Mouse (Mus musculus) ES-E14 (cell line): Measurements from ENCODE around the gene Xrcc5. TPM values are rescaled to one million over a fixed set of nuclear protein-coding genes. Genes with fewer than 3 reads are reported as not detected.

Experiments
- DNase-seq: peaks from one replicate; pipeline ENCODE4 v3.0.0-alpha.2; 2013; ENCODE audit warnings: low read depth, low spot score
- H3K27ac ChIP-seq: 2 replicates; pipeline ENCODE4 v1.5.1; 2012; ENCODE audit warnings: low read depth, mild to moderate bottlenecking, low read length, moderate library complexity, mixed read lengths; ENCODE audit not compliant: poor library complexity, insufficient read depth, severe bottlenecking
- H3K36me3 ChIP-seq: 2 replicates; pipeline ENCODE4 v1.6.1; 2012; ENCODE audit warnings: mild to moderate bottlenecking, low read length, moderate library complexity, mixed read lengths; ENCODE audit not compliant: control insufficient read depth, poor library complexity, insufficient read depth, severe bottlenecking
- H3K4me1 ChIP-seq, 2 experiments: fragments of 150-350 bp in 1 of 2; sonication (generic) in 1 of 2; 2 replicates each; pipeline ENCODE4 v1.6.1; 2012; ENCODE audit warnings: low read length in 2 of 2, mild to moderate bottlenecking in 1 of 2, mixed read lengths in 1 of 2; ENCODE audit not compliant: control insufficient read depth in 2 of 2, insufficient read depth in 2 of 2, poor library complexity in 1 of 2
- H3K4me3 ChIP-seq, 2 experiments: fragments of 150-350 bp in 1 of 2; sonication (generic) in 1 of 2; 2 replicates each; pipeline ENCODE4 v1.5.1; 2012; ENCODE audit warnings: low read length in 2 of 2, low read depth in 1 of 2, mild to moderate bottlenecking in 1 of 2, mixed read lengths in 1 of 2; ENCODE audit not compliant: insufficient read depth in 1 of 2, poor library complexity in 1 of 2, severe bottlenecking in 1 of 2
- H3K9ac ChIP-seq: 2 replicates; pipeline ENCODE4 v1.6.1; 2012; ENCODE audit warnings: low read depth, mild to moderate bottlenecking, low read length, mixed read lengths; ENCODE audit not compliant: poor library complexity, insufficient read depth, severe bottlenecking
- H3K9me3 ChIP-seq: fragments of 150-350 bp; sonication (generic); 2 replicates; pipeline ENCODE4 v1.6.1; 2012; ENCODE audit warnings: low read depth, mild to moderate bottlenecking, low read length; ENCODE audit not compliant: control insufficient read depth, insufficient read depth
- CHD2 ChIP-seq: IDR thresholded peaks from 2 replicates; pipeline ENCODE4 v1.6.1; 2014; ENCODE audit warnings: mild to moderate bottlenecking, low read depth, low read length, inconsistent platforms
- HCFC1 ChIP-seq: IDR thresholded peaks from 2 replicates; pipeline ENCODE4 v1.6.1; 2012; ENCODE audit warnings: low read length, inconsistent platforms, borderline replicate concordance; ENCODE audit not compliant: insufficient read depth
- MAFK ChIP-seq: IDR thresholded peaks from 2 replicates; pipeline ENCODE4 v1.6.1; 2014; ENCODE audit warnings: mild to moderate bottlenecking, low read depth, low read length, inconsistent platforms; ENCODE audit not compliant: insufficient read depth
- ZC3H11A ChIP-seq: IDR thresholded peaks from 2 replicates; pipeline ENCODE4 v1.6.1; 2012; ENCODE audit warnings: low read depth, mild to moderate bottlenecking, inconsistent platforms, low read length, borderline replicate concordance
- ZNF384 ChIP-seq: IDR thresholded peaks from 2 replicates; pipeline ENCODE4 v1.6.1; 2012; ENCODE audit warnings: low read depth, low read length, inconsistent platforms
- in situ Hi-C, 2 experiments: fragments of 600-800 bp; cut with MboI; formaldehyde crosslinking; loops; one replicate each; pipeline ENCODE4 v1.15.1; 2025; ENCODE audit warnings: low sequenced_read_pairs in 2 of 2, inconsistent platforms in 1 of 2; ENCODE audit not compliant: unreplicated experiment in 2 of 2
- total RNA-seq: library from RNA; depleted of rRNA; stranded (reverse); fragments of 300-350 nt; gene quantifications from 2 replicates; pipeline ENCODE4 v1.2.3, GENCODE M21; 2012

Xrcc5 gene
- total RNA-seq, 1 experiment = 72.0 TPM

DNA sequence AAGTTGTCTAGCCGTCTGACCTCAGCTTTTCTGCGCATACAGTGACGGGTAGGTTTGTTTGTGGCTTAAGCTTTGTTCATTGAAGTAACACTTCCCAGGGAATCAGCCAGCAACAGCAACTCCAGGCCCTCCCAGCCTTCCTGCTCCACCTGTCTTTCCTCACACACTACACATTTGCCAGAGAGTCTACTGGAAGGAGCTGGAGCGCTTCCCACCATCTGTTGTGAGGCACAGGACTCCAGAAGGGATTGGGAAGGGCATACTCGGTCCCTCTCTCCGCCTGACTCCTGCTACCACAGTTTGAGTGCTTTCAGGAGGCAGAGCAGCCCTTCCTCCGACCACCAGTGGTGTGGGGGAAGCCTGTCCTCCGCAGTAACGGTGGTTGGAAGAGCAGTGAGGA, 93.4 kb downstream of the Xrcc5 start:
- Histone ChIP-seq H3K36me3 (peaks cover 9% of the 10 kb centered on the region; the same call in 1 of the 2 replicates), H3K4me3 (no peak overlapping the region), H3K27ac (no peak overlapping the region; the same call in 1 of the 2 replicates), H3K9ac (no peak overlapping the region), H3K9me3 (no peaks in the 10 kb centered on the region), H3K4me1 (no peaks in the 10 kb centered on the region)
- in situ Hi-C loops = no loop called here
- DNase-seq = no peak
- no peak for TF ChIP-seq CHD2
- no peak for TF ChIP-seq HCFC1
- no peak for TF ChIP-seq ZNF384
- no peak for TF ChIP-seq MAFK

DNA sequence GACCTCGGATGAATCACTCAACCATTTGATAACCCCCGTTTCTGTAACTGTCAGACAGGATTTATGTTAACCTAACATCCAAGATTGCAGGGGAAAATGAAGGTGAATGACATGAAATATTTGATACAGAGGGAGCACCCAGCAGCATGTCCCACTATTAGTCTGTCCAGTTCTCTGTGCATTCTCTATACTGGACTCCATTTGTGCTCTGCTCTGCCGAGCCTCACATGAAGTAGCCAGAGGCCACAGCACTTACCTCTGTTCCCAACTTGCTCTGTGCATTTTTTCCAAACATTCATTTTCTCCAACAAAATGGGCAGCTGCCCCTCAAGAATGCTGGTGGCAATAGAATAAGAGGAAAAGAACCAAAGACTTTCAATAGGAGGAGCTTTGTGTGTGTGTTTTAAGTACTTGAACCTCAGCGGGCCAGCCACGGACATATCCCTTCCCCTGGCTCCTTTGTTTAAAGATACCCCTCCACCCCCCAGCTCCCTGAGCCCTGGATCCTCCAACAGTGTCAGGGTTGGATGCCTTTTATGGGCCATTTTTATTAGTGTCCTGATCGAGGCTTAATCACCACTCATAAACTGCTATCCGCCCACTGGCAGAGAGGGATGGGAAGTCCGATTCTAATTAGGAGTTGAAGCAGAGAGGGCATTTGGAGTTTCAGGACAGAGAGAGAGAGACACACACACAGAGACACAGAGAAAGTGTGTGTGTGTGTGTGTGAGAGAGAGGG, 94.3 kb downstream of the Xrcc5 start:
- Histone ChIP-seq H3K36me3 (peaks cover 4% of the 10 kb centered on the region; the same call in 1 of the 2 replicates), H3K4me3 (no peak overlapping the region), H3K9me3 (no peaks in the 10 kb centered on the region), H3K27ac (no peak overlapping the region), H3K9ac (no peak overlapping the region), H3K4me1 (no peaks in the 10 kb centered on the region)
- in situ Hi-C loops = no loop called here
- no peak for DNase-seq
- TF ChIP-seq CHD2 (no peak), ZC3H11A (no peak), MAFK (no peak), HCFC1 (no peak), ZNF384 (no peak)

DNA sequence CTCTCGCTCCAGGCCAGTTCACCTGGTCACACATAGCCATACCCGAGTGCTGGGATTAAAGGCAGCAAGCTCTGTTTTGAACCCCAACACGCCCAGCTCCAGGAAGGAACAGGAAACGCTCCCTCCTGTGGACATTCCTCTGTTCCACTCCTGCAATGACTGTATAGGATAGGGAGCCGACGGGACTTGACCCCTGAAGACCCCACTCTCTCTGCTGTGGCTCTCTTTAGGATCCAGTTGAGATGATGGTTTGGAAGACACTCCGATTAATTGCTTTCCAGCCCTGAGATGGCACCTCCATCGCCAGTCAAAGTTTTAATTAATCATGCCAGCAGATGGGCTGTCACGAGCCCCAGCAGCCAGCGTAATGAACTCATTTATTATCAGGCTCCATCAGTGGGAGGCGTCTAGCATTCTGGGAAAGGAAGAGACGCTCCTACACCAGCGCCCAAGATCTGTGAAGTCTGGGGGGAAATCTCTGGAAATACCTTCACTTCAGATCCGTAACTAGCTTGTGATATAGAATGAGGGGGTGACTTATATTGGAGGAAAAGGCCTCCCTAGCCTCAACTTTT, 99.4 kb downstream of the Xrcc5 start:
- in situ Hi-C loops = no loop called here
- no peak for DNase-seq
- TF ChIP-seq ZNF384 (no peak), HCFC1 (no peak), ZC3H11A (no peak), CHD2 (no peak), MAFK (no peak)
- Histone ChIP-seq H3K27ac (no peak overlapping the region), H3K4me1 (no peaks in the 10 kb centered on the region), H3K9ac (no peak overlapping the region), H3K36me3 (no peaks in the 10 kb centered on the region), H3K9me3 (no peaks in the 10 kb centered on the region), H3K4me3 (no peak overlapping the region)

DNA sequence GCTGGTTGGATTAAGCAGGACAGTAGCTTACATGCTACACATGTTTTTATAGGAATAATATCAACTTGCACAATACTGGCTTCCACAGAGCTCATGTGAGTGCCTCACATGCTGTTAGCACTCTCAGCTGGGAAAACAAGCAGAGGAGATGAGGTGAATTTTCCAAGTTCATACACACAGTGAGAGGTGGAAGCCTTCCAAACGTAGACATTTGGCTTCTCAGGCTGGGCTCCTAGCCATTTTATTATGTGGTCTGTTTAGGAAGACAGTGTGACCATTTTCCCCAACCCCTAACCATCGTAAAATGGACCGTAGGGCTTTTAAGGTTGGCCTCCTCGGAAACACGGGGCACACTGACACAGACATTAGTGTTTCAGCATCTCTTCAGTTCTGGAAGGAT, 102.7 kb downstream of the Xrcc5 start:
- no peak overlapping the region for H3K9ac ChIP-seq
- no peak overlapping the region for H3K27ac ChIP-seq
- TF ChIP-seq CHD2 (no peak), ZNF384 (no peak), HCFC1 (no peak), MAFK (no peak), ZC3H11A (no peak)
- no peak for DNase-seq
- H3K36me3 ChIP-seq = no peaks in the 10 kb centered on the region
- no peaks in the 10 kb centered on the region for H3K4me1 ChIP-seq
- H3K4me3 ChIP-seq = no peak overlapping the region
- H3K9me3 ChIP-seq = no peaks in the 10 kb centered on the region
- in situ Hi-C loops = no loop called here
